Mouse (Mus musculus): ENCODE results near the gene Kcnk16. TPM values are rescaled to one million over a fixed set of nuclear protein-coding genes. Genes with fewer than 3 reads are reported as not detected.

Gene Kcnk16
- total RNA-seq, 2 experiments from 2014 or later: not detected

Other genes starting within 250 kb of the Kcnk16 start
- 1 to 10 TPM; 2.7 to 3.2 TPM for gene Saysd1, start 130.7 kb downstream of the Kcnk16 start, total RNA-seq (2021)
- gene Kcnk5, start 87.4 kb downstream of the Kcnk16 start, total RNA-seq (2021): under 1 TPM; 0.54 to 0.75 TPM
- 10 to 100 TPM; 28.3 to 35.8 TPM for gene Nudt13, start 25.5 kb upstream of the Kcnk16 start, total RNA-seq (2021)
- 10 to 100 TPM; 34.3 to 35.3 TPM for gene Ecd, start 78.9 kb upstream of the Kcnk16 start, total RNA-seq (2021)
- gene Fam149b, start 79.0 kb upstream of the Kcnk16 start, total RNA-seq (2021): 10 to 100 TPM; 29.6 to 35.0 TPM
- 10 to 100 TPM; 10.7 to 13.8 TPM for gene Dnajc9, start 119.7 kb upstream of the Kcnk16 start, total RNA-seq (2021)
- 10 to 100 TPM; 64.9 to 71.7 TPM for gene Mrps16, start 124.4 kb upstream of the Kcnk16 start, total RNA-seq (2021)
- gene Cfap70, start 183.0 kb upstream of the Kcnk16 start, total RNA-seq (2021): not detected
- 10 to 100 TPM; 52.3 to 55.4 TPM for gene Anxa7, start 210.9 kb upstream of the Kcnk16 start, total RNA-seq (2021)
- under 1 TPM; 0.41 to 0.58 TPM for gene Mss51, start 227.7 kb upstream of the Kcnk16 start, total RNA-seq (2021)